Mouse (Mus musculus) right cerebral cortex, postnatal 14 days (tissue): Measurements from ENCODE around the gene Cog3.

ENCODE experiments used
- DNase-seq: peaks from one replicate; pipeline ENCODE4 v3.0.0; 2022

Gene Cog3

DNA sequence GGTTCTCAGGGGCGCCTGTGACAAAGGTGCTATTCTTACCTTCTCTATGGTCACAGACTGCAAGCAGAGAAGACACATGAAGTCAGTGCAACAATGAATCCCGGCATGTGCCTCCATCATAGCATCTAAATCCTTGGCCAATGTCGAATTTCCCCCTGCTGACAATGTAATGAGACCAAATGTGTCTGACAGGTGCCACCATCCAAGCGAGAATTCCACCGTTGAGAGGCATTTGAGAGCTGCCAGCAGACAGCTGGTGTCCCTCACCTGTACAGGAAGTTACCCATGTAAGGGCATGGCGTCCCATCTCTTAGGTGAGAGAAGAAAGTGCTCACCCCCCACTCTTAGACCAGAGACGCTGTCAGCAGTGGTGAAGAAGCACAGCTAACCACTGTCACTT, 4.1 kb upstream of the Cog3 start:
- DNase-seq, result no peak

- no peak for DNase-seq
Measured at GRCm38 (mm10) chr14:75757821-75758220, 3.5 kb upstream of the Cog3 start.

- no peak for DNase-seq
Measured at GRCm38 (mm10) chr14:75756971-75757370, 2.7 kb upstream of the Cog3 start.

- no peak for DNase-seq
Measured at GRCm38 (mm10) chr14:75753206-75753605, 1.1 kb downstream of the Cog3 start.

DNA sequence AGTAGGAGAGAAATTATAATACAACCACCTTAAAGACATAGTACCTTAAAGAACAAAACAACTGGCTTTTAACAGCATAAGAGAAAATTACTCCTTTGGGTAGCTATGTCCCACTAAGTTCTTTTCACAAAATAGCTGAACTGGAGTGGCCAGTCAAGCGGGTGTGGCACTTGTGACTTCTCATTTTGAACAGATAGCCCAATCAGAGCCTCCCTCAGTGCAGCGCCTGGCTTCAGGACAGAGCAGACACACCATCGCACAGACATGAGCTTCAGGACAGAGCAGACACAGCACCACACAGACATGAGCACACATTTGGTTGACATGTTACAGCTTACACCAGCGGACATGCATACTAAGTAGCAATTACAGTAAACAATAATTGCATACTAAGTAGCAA, 3.3 kb downstream of the Cog3 start:
- no peak for DNase-seq

- no peak for DNase-seq
Measured at GRCm38 (mm10) chr14:75749123-75749522, 5.2 kb downstream of the Cog3 start.

- DNase-seq, result no peak
Measured at GRCm38 (mm10) chr14:75747960-75748359, 6.4 kb downstream of the Cog3 start.

DNA sequence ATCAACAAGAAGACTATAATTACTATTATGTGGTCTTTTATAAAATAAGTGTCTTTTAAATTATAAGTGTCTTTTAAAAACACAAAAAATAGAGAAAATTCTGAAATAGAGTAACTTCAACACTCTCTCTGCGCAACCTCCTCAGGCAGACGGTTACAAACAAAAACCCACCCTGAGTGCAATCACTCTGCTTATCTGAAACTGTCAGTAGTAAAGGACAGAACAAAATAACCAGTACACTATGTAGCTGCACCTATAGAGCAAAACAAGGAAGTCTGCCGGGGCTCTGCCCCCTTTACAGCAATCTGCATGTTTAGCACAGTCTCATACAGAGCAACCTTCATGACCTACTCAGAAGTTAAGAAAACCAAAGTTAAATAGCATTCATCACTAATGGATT, 12.4 kb downstream of the Cog3 start:
- no peak for DNase-seq

DNA sequence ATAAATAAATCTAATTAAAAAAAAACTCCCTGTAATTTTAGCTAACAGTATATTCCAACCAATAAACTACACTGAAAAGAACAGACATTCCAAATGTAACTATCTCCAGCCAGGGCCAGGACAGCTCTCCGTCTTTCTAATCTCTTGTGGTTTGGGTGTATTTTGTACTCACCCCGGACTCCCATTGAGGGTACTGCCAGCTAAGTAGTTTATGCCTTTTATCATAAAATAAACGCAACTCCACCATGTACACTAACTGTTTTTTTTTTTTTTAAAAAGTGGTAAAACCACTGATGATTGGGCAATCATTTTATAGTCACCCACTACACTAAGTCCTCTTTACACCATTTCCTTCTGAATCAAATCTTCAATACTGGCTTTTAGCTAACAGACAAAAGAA, 18.7 kb downstream of the Cog3 start:
- no peak for DNase-seq

GRCm38 (mm10) chr14:75732631-75733030, 21.7 kb downstream of the Cog3 start:
- DNase-seq, result no peak

GRCm38 (mm10) chr14:75731361-75731760, 23.0 kb downstream of the Cog3 start:
- no peak for DNase-seq

DNA sequence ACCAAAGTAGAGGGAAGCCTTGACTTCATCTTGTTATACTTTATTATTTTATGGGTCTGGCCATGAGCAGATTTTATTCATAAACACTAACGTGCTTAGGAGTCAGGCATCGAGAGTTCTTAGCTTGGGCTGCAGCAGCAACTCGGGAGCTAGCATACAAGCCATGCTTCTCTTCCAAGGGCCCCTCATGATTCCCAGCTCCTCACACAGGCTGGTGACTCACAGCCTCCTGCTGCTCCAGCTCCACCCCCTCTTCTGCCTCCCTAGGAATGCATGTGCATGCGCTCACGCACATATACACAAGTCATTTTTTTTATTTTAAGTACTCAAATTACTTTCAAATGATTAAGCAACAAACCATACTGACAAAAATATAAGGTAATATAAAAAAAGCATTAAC, 26.2 kb downstream of the Cog3 start:
- no peak for DNase-seq

GRCm38 (mm10) chr14:75727046-75727445, 27.3 kb downstream of the Cog3 start:
- DNase-seq, result no peak

DNA sequence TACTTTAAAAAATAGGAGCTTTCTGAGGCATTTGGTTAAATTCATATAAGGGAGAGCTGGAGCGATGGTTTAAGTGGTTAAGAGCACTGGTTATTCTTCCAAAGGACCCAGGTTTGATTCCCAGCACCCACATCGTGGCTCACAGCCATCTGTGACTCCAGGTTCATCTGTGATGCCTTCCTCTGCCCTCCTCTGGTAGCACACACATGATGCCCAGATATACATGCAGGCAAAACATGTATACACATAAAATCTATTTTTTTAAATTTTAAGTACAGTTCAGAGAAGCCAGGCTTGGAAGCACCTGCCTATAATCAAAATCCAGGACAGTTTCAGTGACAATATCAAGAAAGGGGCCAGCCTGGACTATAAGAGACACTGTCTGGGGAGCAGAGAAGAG, 31.5 kb downstream of the Cog3 start:
- DNase-seq, result no peak

DNA sequence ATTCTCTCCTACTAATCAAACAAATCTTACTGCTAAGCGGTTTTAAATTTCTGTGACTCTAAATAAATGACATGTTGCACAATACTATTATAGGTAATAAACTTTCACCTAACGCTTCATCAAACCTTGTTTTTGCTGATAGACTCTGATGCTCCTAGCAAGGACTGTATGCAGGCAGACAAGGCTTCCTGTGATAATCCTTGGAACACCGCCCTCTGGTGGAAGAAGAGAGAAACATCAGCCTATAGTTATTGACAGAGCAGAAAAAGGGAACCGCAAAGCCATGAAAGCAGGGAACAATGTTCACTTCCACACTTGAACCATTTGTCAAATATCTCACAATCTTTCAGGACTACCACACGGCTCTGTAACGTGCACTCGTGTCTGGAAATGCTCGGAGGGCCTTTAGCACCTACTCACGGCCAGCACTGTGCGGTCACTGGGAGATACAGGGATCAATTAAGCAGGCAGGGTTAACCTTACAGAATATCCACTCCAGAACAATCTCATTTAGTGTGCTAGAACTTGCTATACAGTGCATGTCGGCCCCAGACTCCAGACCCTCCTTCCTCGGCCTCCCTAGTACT, 32.2 kb downstream of the Cog3 start:
- peak; percentile 20 for DNase-seq

DNA sequence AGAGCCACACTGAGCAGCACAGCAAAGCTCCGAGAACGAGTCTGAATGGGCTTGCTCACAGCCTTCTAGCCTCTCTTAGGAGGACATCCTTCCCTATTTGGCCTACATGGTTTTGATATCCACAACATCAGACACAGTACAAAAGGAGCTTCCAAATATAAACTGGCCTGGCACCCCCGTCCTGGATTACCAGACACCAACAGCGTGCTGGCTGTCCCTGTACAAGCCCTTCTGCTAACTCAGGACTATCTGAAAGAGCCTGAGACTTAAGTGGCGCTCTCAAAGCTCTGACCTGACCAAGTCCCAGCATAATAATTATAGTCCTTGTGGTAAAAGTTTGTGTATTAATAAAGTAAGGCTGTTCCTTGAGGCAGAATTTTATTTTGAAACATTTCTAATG, 34.2 kb downstream of the Cog3 start:
- DNase-seq, result no peak

DNA sequence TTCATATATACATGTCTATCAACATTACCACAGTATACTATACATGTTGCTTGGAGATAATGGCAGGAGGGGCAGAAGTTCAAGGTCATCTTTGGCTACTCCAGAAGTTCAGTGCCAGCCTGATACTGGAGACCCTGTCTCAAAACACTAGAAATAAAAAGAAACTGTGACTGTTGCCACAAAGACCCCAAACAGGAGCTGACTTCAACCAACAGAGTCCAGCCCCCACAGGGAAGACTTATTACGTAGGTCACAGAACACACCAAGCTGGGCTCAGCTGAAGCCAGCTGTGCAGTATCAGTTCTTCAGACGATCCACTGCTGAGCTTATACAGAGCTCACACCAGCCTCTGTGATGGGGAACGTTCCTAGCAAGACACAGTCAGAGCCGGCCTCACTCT, 37.9 kb downstream of the Cog3 start:
- no peak for DNase-seq

GRCm38 (mm10) chr14:75713661-75714060, 40.7 kb downstream of the Cog3 start:
- no peak for DNase-seq

GRCm38 (mm10) chr14:75712687-75713086, 41.6 kb downstream of the Cog3 start:
- no peak for DNase-seq

DNA sequence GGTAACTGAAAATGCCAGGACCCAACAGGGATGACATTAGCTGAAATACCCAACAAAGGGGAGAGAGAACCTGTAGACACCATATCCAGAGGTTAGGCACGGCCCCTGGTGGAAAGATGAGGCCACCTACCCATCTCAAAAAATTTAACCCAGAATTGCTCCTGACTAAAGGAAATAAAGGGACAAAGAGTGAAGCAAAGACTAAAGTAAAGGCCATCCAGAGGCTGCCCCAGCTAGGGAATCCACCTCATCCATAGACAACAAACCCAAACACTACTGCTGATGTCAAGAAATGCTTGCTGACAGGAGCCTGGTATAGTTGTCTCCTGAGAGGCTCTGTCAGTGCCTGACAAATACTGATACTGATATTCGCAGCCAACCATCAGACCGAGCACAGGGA, 42.6 kb downstream of the Cog3 start:
- no peak for DNase-seq

DNA sequence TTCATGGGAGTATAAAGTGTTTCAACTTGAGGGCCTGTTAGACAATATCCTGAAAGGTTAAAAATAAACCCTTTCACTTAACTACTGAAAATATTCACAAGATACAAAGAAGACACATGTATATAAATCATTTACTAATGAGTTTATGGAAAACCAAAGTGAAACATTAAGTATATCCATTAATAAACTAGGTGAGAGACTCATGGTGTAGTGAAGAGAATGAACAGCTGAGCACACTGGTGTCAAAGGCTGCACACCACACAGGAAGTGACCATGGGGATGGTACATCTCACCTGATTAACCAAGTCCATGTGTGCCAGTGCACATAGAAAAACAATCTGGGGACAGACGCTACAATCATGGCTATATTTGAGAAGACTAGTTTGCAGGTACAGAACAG, 45.3 kb downstream of the Cog3 start:
- no peak for DNase-seq

GRCm38 (mm10) chr14:75707771-75708170, 46.5 kb downstream of the Cog3 start:
- DNase-seq, result no peak

DNA sequence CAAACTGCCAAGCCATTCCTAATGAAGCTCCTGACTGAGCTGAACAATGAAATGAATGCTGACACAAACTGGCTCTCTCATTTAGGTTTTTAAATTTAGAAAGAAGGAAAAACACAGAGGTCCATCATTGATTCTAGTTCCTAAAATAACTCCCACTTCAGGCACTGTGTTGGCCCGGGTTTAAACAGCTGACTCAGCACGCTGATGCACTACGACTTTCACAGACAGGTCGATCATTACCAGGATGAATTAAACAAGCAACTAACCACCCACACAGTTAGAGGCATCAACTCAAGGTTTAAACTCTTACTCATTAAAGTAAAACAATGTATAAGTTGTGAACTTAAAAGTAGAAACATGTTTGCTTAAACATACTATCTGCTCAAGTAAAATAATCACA, 47.7 kb downstream of the Cog3 start:
- DNase-seq, result no peak

DNA sequence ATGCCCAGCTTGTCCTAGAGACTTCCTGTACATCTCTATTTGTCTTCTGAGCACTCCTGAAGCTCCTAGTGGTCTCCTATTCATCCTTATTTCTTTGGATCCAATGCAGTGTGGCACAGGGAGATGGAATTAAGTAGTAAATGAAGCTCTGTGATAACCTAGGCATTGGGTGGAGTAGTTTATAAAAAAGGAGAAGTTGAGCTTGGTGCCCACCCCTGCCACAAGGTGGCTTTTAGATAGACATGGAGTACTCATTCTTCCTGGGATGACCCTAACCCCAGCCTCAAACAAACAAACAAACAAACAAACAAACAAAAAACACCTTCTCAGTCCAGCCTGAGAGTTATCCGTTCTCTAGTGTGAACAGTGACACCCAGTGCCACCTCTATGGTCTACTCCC, 56.4 kb downstream of the Cog3 start:
- no peak for DNase-seq

- DNase-seq, result no peak
Measured at GRCm38 (mm10) chr14:75696096-75696495, 58.2 kb downstream of the Cog3 start.

GRCm38 (mm10) chr14:75690428-75690827, 63.9 kb downstream of the Cog3 start:
- DNase-seq, result no peak
